In the genomic region with DNA sequence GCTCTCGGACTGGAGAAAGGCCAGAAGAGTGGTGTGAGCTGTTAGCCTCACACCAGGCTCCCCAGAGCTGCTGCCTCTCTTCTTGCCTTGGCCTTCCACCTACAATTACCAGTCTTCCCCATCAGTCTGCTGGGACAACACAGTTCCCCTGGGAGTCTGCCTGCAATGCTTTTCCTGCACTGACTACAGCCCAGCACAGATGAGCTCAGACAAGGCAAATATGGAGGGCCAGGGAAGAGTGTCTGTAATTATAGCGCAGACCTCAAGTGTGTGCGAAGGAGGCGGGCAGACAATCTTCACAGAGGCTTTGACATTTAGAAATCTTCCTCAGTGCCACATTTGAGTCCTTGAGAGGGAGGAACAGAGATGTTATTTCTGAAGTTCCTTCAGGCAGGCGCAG, we compare ENCODE assay signal across 11 mouse cellular contexts.
A peak's percentile ranks its signal among the peaks of the same experiment; 100 is the strongest.
DNase-seq lines count a peak whose midpoint lies in the region; ATAC-seq lines count a peak whose summit lies in the region.
"Had no signal": no experiment of that assay in that cellular context is flagged by ENCODE, and none has a peak within 500 bp of the region (broad histone marks: within the 10 kb centered on the region; RNA-seq: fewer than 3 reads in every experiment).

No protein-coding gene starts in this region.

- intact Hi-C loops in left cerebral cortex, postnatal 36 days (cut with DNase I): no loop called here

- no peak for ATAC-seq in hindbrain, embryonic 14.5 days (ENCODE audit: low FRiP score)
- ATAC-seq in neural tube, embryonic 13.5 days (ENCODE audit: low read depth): no peak
- no peak for ATAC-seq in neural tube, embryonic 15.5 days (ENCODE audit: low FRiP score)

- DNase-seq in adrenal gland, postnatal 10 days: peak; percentile 41
- DNase-seq in adrenal gland, postnatal 4 days (ENCODE audit: low spot score in 2 of 2): no peak
- no peak for DNase-seq in hindbrain, embryonic 10.5 days (ENCODE audit: low spot score)
- no peak for DNase-seq in hindbrain, embryonic 14.5 days (ENCODE audit: low spot score)
- peak; percentile 42 to 48 for DNase-seq in left cerebral cortex, postnatal 36 days (ENCODE audit: low spot score in 2 of 2)
- no peak for DNase-seq in retina, postnatal 1 day
- DNase-seq: lung, postnatal 36 days had no signal

- H3K9me3 ChIP-seq in hindbrain, embryonic 10.5 days: no peaks in the 10 kb centered on the region
- no peaks in the 10 kb centered on the region for H3K9me3 ChIP-seq in hindbrain, embryonic 14.5 days (ENCODE audit: control insufficient read depth, low read length)
- no peaks in the 10 kb centered on the region for H3K9me3 ChIP-seq in neural tube, embryonic 13.5 days
- H3K9me3 ChIP-seq in neural tube, embryonic 15.5 days (replicated peaks): no peaks in the 10 kb centered on the region

- no peak overlapping the region for H3K9ac ChIP-seq in hindbrain, embryonic 14.5 days
- no peak overlapping the region for H3K9ac ChIP-seq in neural tube, embryonic 13.5 days
- no peak overlapping the region for H3K9ac ChIP-seq in neural tube, embryonic 15.5 days (replicated peaks)

- H3K4me1 ChIP-seq in hindbrain, embryonic 10.5 days (replicated peaks): peaks cover 46% of the 10 kb centered on the region
- H3K4me1 ChIP-seq in hindbrain, embryonic 14.5 days (replicated peaks; ENCODE audit: control insufficient read depth, insufficient read depth, low read length): peaks cover 17% of the 10 kb centered on the region
- H3K4me1 ChIP-seq in neural tube, embryonic 13.5 days (replicated peaks): peaks cover 47% of the 10 kb centered on the region
- peaks cover 10% of the 10 kb centered on the region for H3K4me1 ChIP-seq in neural tube, embryonic 15.5 days

- H3K4me3 ChIP-seq in hindbrain, embryonic 10.5 days: no peak overlapping the region
- no peak overlapping the region for H3K4me3 ChIP-seq in hindbrain, embryonic 14.5 days (replicated peaks; ENCODE audit: low read length)
- H3K4me3 ChIP-seq in neural tube, embryonic 13.5 days: no peak overlapping the region
- H3K4me3 ChIP-seq in neural tube, embryonic 15.5 days (replicated peaks): no peak overlapping the region
- H3K4me3 ChIP-seq: heart, adult 2 months had no signal

- peak overlapping the region; percentile 69 for H3K27ac ChIP-seq in hindbrain, embryonic 10.5 days
- H3K27ac ChIP-seq in hindbrain, embryonic 14.5 days: no peak overlapping the region
- H3K27ac ChIP-seq in neural tube, embryonic 13.5 days (replicated peaks): peak overlapping the region; percentile 42; the same call in 1 of the 2 replicates
- H3K27ac ChIP-seq in neural tube, embryonic 15.5 days (replicated peaks): no peak overlapping the region
- H3K27ac ChIP-seq: heart, adult 2 months had no signal

- WGBS in hindbrain, embryonic 10.5 days: 91% methylated on average over 5 of the region's 5 CpGs
- 89% methylated on average over 5 of the region's 5 CpGs for WGBS in hindbrain, embryonic 14.5 days
- WGBS in neural tube, embryonic 13.5 days: 86% methylated on average over 5 of the region's 5 CpGs
- WGBS in neural tube, embryonic 15.5 days: 84% methylated on average over 5 of the region's 5 CpGs

- H3K4me2 ChIP-seq in hindbrain, embryonic 14.5 days (replicated peaks): no peak overlapping the region
- H3K4me2 ChIP-seq in neural tube, embryonic 13.5 days: no peak overlapping the region
- H3K4me2 ChIP-seq in neural tube, embryonic 15.5 days: no peak overlapping the region
- H3K4me2 ChIP-seq: liver, embryonic 11.5 days had no signal

- no peaks in the 10 kb centered on the region; the same call in 1 of the 2 replicates for H3K27me3 ChIP-seq in hindbrain, embryonic 10.5 days (ENCODE audit: insufficient read depth, poor library complexity, severe bottlenecking)
- no peaks in the 10 kb centered on the region for H3K27me3 ChIP-seq in hindbrain, embryonic 14.5 days (ENCODE audit: control insufficient read depth, insufficient read depth, low read length)
- H3K27me3 ChIP-seq in neural tube, embryonic 13.5 days: no peaks in the 10 kb centered on the region; the same call in 1 of the 2 replicates
- no peaks in the 10 kb centered on the region for H3K27me3 ChIP-seq in neural tube, embryonic 15.5 days (replicated peaks)

- no peaks in the 10 kb centered on the region for H3K36me3 ChIP-seq in hindbrain, embryonic 10.5 days
- no peaks in the 10 kb centered on the region for H3K36me3 ChIP-seq in hindbrain, embryonic 14.5 days (replicated peaks; ENCODE audit: control insufficient read depth, insufficient read depth)
- H3K36me3 ChIP-seq in neural tube, embryonic 13.5 days: no peaks in the 10 kb centered on the region
- H3K36me3 ChIP-seq in neural tube, embryonic 15.5 days: no peaks in the 10 kb centered on the region

Comparison
In these comparisons a context has a peak if more than half of its experiments do, and no peak if none do; other contexts are left out.
1. DNase-seq: peak in adrenal gland, postnatal 10 days (single experiment) and left cerebral cortex, postnatal 36 days (2 of 2); none in adrenal gland, postnatal 4 days (0 of 2), hindbrain, embryonic 10.5 days (single experiment), hindbrain, embryonic 14.5 days (single experiment) and retina, postnatal 1 day (single experiment).
2. H3K27ac ChIP-seq: peak in hindbrain, embryonic 10.5 days (single experiment) and neural tube, embryonic 13.5 days (single experiment); none in hindbrain, embryonic 14.5 days (single experiment) and neural tube, embryonic 15.5 days (single experiment).